Mouse (Mus musculus): ENCODE data around the gene Ccnb2. TPM values are rescaled to one million over a fixed set of nuclear protein-coding genes. Genes with fewer than 3 reads are reported as not detected.

Ccnb2 gene
- polyA plus RNA-seq, 1 experiment, result 260 TPM

DNA sequence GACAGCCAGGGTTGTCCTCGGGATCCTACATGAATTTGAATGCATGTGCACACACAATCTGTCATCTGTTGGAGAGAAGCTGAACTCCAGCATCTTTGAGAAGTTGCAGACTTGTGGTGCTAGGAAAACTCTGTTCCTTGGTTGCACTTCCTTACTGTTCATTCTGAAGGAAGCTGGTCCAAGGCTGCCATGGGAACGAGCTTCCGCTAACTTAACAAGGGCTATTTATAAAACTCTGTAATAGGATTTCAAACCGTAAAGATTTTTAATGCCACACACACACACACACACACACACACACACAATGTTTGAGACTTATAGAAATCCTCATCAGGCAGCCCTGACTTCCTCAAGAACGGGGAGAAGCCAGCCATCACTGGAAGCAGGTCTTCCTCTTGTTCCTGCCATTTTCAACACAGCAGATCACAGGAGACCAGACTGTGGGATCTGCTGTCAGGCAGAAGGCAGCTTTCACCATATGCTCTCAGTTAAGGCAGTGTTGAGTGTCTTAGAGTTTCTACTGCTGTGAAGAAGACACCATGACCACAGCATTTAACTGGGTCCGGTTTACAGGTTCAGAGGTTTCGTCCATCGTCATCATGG lies 19.3 kb downstream of the Ccnb2 start:
- H3K27me3 ChIP-seq (ENCODE audit: control insufficient read depth, insufficient read depth, low read length, poor library complexity, severe bottlenecking), result no peaks in the 10 kb centered on the region
- TF ChIP-seq CTCF (IDR thresholded peaks at IDR 0.05; ENCODE audit: low read depth, low read length) (no peak), EP300 (IDR thresholded peaks at IDR 0.05; ENCODE audit: insufficient read depth, low read depth, low read length) (no peak), POLR2A (IDR thresholded peaks at IDR 0.05; ENCODE audit: insufficient read depth, low read length) (no peak)
- no peak overlapping the region for H3K27ac ChIP-seq (ENCODE audit: insufficient read depth, low read length)
- no peak overlapping the region for H3K4me3 ChIP-seq (ENCODE audit: low read depth, low read length)
- H3K9ac ChIP-seq (ENCODE audit: low read depth, poor library complexity, severe bottlenecking), result no peak overlapping the region
- no peaks in the 10 kb centered on the region for H3K36me3 ChIP-seq (ENCODE audit: control insufficient read depth, insufficient read depth, low read length, poor library complexity, severe bottlenecking)
- no peaks in the 10 kb centered on the region for H3K9me3 ChIP-seq (replicated peaks; ENCODE audit: control insufficient read depth, insufficient read depth, low read length, poor library complexity, severe bottlenecking)
- H3K4me1 ChIP-seq (ENCODE audit: control insufficient read depth, insufficient read depth, low read length), result no peaks in the 10 kb centered on the region

- peaks cover 1% of the 10 kb centered on the region for H3K4me1 ChIP-seq (ENCODE audit: control insufficient read depth, insufficient read depth, low read length)
- H3K9me3 ChIP-seq (replicated peaks; ENCODE audit: control insufficient read depth, insufficient read depth, low read length, poor library complexity, severe bottlenecking), result no peaks in the 10 kb centered on the region
- H3K4me3 ChIP-seq (ENCODE audit: low read depth, low read length), result no peak overlapping the region
- no peaks in the 10 kb centered on the region for H3K27me3 ChIP-seq (ENCODE audit: control insufficient read depth, insufficient read depth, low read length, poor library complexity, severe bottlenecking)
- TF ChIP-seq EP300 (IDR thresholded peaks at IDR 0.05; ENCODE audit: insufficient read depth, low read depth, low read length) (no peak), POLR2A (IDR thresholded peaks at IDR 0.05; ENCODE audit: insufficient read depth, low read length) (no peak), CTCF (IDR thresholded peaks at IDR 0.05; ENCODE audit: low read depth, low read length) (no peak)
- H3K36me3 ChIP-seq (ENCODE audit: control insufficient read depth, insufficient read depth, low read length, poor library complexity, severe bottlenecking), result peaks cover 2% of the 10 kb centered on the region
- no peak overlapping the region for H3K27ac ChIP-seq (ENCODE audit: insufficient read depth, low read length)
- no peak overlapping the region for H3K9ac ChIP-seq (ENCODE audit: low read depth, poor library complexity, severe bottlenecking)
Measured at GRCm38 (mm10) chr9:70396083-70396482, 25.3 kb downstream of the Ccnb2 start.

GRCm38 (mm10) chr9:70395617-70396016 lies 25.7 kb downstream of the Ccnb2 start:
- TF ChIP-seq EP300 (IDR thresholded peaks at IDR 0.05; ENCODE audit: insufficient read depth, low read depth, low read length) (no peak), POLR2A (IDR thresholded peaks at IDR 0.05; ENCODE audit: insufficient read depth, low read length) (no peak), CTCF (IDR thresholded peaks at IDR 0.05; ENCODE audit: low read depth, low read length) (peak; percentile 60)
- Histone ChIP-seq H3K9ac (ENCODE audit: low read depth, poor library complexity, severe bottlenecking) (no peak overlapping the region), H3K36me3 (ENCODE audit: control insufficient read depth, insufficient read depth, low read length, poor library complexity, severe bottlenecking) (peaks cover 2% of the 10 kb centered on the region)

DNA sequence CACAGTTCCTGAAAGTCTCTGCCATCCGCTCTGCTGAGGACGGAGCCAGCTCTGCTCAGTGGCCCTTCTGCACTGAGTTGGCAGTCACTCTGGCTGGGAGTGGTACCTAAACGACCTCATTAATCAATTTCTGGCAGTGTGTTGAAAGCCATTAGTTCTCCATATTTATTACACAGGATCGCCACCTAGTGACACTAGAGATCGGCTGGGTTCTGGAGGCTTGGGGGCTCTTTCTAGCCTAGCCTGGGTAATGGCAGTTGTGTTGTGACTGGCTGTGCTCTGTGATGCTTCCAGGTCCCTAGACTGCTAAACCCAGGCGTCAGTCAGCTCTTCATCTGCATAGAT lies 28.8 kb downstream of the Ccnb2 start:
- Histone ChIP-seq H3K27me3 (ENCODE audit: control insufficient read depth, insufficient read depth, low read length, poor library complexity, severe bottlenecking) (no peaks in the 10 kb centered on the region), H3K36me3 (ENCODE audit: control insufficient read depth, insufficient read depth, low read length, poor library complexity, severe bottlenecking) (peaks cover 2% of the 10 kb centered on the region), H3K4me3 (ENCODE audit: low read depth, low read length) (no peak overlapping the region), H3K4me1 (ENCODE audit: control insufficient read depth, insufficient read depth, low read length) (peaks cover 1% of the 10 kb centered on the region), H3K9ac (ENCODE audit: low read depth, poor library complexity, severe bottlenecking) (no peak overlapping the region), H3K9me3 (replicated peaks; ENCODE audit: control insufficient read depth, insufficient read depth, low read length, poor library complexity, severe bottlenecking) (no peaks in the 10 kb centered on the region), H3K27ac (ENCODE audit: insufficient read depth, low read length) (no peak overlapping the region)
- TF ChIP-seq CTCF (IDR thresholded peaks at IDR 0.05; ENCODE audit: low read depth, low read length) (peak; percentile 23), POLR2A (IDR thresholded peaks at IDR 0.05; ENCODE audit: insufficient read depth, low read length) (no peak), EP300 (IDR thresholded peaks at IDR 0.05; ENCODE audit: insufficient read depth, low read depth, low read length) (no peak)

More at GRCm38 (mm10) chr9:70395617-70396016, 25.7 kb downstream of the Ccnb2 start:
- Histone ChIP-seq H3K27me3 (ENCODE audit: control insufficient read depth, insufficient read depth, low read length, poor library complexity, severe bottlenecking) (no peaks in the 10 kb centered on the region), H3K4me3 (ENCODE audit: low read depth, low read length) (no peak overlapping the region), H3K4me1 (ENCODE audit: control insufficient read depth, insufficient read depth, low read length) (peaks cover 1% of the 10 kb centered on the region), H3K9me3 (replicated peaks; ENCODE audit: control insufficient read depth, insufficient read depth, low read length, poor library complexity, severe bottlenecking) (no peaks in the 10 kb centered on the region), H3K27ac (ENCODE audit: insufficient read depth, low read length) (no peak overlapping the region)

GRCm38 (mm10) chr9:70391660-70392562 lies 29.4 kb downstream of the Ccnb2 start:
- Histone ChIP-seq H3K4me3 (ENCODE audit: low read depth, low read length) (no peak overlapping the region), H3K9ac (ENCODE audit: low read depth, poor library complexity, severe bottlenecking) (no peak overlapping the region), H3K36me3 (ENCODE audit: control insufficient read depth, insufficient read depth, low read length, poor library complexity, severe bottlenecking) (peaks cover 2% of the 10 kb centered on the region), H3K4me1 (ENCODE audit: control insufficient read depth, insufficient read depth, low read length) (peaks cover 1% of the 10 kb centered on the region), H3K27me3 (ENCODE audit: control insufficient read depth, insufficient read depth, low read length, poor library complexity, severe bottlenecking) (no peaks in the 10 kb centered on the region), H3K9me3 (replicated peaks; ENCODE audit: control insufficient read depth, insufficient read depth, low read length, poor library complexity, severe bottlenecking) (no peaks in the 10 kb centered on the region), H3K27ac (ENCODE audit: insufficient read depth, low read length) (peak overlapping the region; percentile 57)
- TF ChIP-seq EP300 (IDR thresholded peaks at IDR 0.05; ENCODE audit: insufficient read depth, low read depth, low read length) (no peak), POLR2A (IDR thresholded peaks at IDR 0.05; ENCODE audit: insufficient read depth, low read length) (no peak), CTCF (IDR thresholded peaks at IDR 0.05; ENCODE audit: low read depth, low read length) (no peak)

GRCm38 (mm10) chr9:70391042-70391441 lies 30.3 kb downstream of the Ccnb2 start:
- no peak overlapping the region for H3K4me3 ChIP-seq (ENCODE audit: low read depth, low read length)
- H3K27me3 ChIP-seq (ENCODE audit: control insufficient read depth, insufficient read depth, low read length, poor library complexity, severe bottlenecking), result no peaks in the 10 kb centered on the region
- peaks cover 1% of the 10 kb centered on the region for H3K4me1 ChIP-seq (ENCODE audit: control insufficient read depth, insufficient read depth, low read length)
- H3K9me3 ChIP-seq (replicated peaks; ENCODE audit: control insufficient read depth, insufficient read depth, low read length, poor library complexity, severe bottlenecking), result no peaks in the 10 kb centered on the region
- H3K36me3 ChIP-seq (ENCODE audit: control insufficient read depth, insufficient read depth, low read length, poor library complexity, severe bottlenecking), result no peaks in the 10 kb centered on the region; the same call in none of the 2 replicates
- no peak overlapping the region for H3K27ac ChIP-seq (ENCODE audit: insufficient read depth, low read length)
- H3K9ac ChIP-seq (ENCODE audit: low read depth, poor library complexity, severe bottlenecking), result no peak overlapping the region
- TF ChIP-seq POLR2A (IDR thresholded peaks at IDR 0.05; ENCODE audit: insufficient read depth, low read length), result no peak
- no peak for TF ChIP-seq CTCF (IDR thresholded peaks at IDR 0.05; ENCODE audit: low read depth, low read length)
- no peak for TF ChIP-seq EP300 (IDR thresholded peaks at IDR 0.05; ENCODE audit: insufficient read depth, low read depth, low read length)
